Mouse (Mus musculus): ENCODE results near the gene Hap1.

DNA sequence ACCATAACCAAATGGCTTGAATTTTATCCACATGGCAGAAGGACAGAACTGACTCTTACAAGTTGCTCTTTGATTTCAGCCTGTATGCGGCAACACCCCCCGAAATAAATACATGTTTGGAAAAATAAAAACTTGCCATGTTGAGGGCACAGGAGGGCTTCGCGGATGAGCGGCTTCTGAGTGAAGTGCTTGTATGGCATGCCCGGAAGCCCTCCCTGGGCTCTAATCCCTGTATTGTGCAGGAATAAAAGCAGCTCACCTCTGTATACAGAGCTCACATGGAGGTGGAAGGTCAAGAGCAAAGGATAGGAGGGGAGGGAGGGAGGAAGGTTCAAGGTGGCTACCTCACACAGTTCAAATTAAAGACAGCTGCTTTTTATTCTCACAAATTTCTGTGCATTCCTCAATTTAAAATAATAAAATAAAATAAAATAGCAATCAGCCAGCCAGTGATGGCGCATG lies 36.0 kb upstream of the Hap1 start:
- TF ChIP-seq POLR2A (IDR thresholded peaks at IDR 0.05; ENCODE audit: low read depth, low read length) (no peak), CTCF (IDR thresholded peaks at IDR 0.05; ENCODE audit: extremely low read depth, insufficient read depth, insufficient read length, insufficient replicate concordance) (no peak)

Data from spleen, adult 2 months (tissue).